Mouse (Mus musculus) bone marrow macrophage, adult 2 months (primary cell): ENCODE results near the gene Tes3-ps.

ENCODE experiments used
- CTCF ChIP-seq: IDR thresholded peaks from 2 replicates; pipeline ENCODE4 v1.5.1; 2012; ENCODE audit warnings: low read depth, mild to moderate bottlenecking, low read length, moderate library complexity
- POLR2A ChIP-seq: IDR thresholded peaks from 2 replicates; pipeline ENCODE4 v1.6.1; 2012; ENCODE audit warnings: mild to moderate bottlenecking, low read depth, low read length, borderline replicate concordance

DNA sequence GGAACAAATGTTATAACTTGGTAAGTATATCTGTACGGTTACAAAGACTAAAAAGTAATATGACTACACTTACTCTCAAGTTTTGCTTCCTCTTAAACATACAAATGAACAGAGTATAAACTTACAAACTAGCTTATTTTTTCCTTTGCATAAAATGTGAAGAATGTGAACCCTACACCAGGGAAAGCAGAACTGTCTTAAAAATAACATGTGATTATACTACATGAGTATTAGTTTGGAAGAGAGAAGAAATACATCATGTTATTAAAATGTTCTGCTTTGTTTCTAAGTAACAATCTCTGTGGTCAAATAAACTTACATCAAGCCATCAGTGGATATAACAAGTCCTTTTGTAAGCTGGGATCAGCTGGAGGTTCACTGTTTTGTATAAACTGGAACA lies 45.6 kb downstream of the Tes3-ps start:
- no peak for TF ChIP-seq CTCF
- TF ChIP-seq POLR2A, result no peak
